Mouse (Mus musculus): ENCODE measurements around the gene Cdc42se2. TPM values are rescaled to one million over a fixed set of nuclear protein-coding genes. Genes with fewer than 3 reads are reported as not detected.
A peak's percentile ranks its signal among the peaks of the same experiment; 100 is the strongest.

Cdc42se2 gene
- polyA plus RNA-seq, 1 experiment from 2014 or later: 59.8 TPM

DNA sequence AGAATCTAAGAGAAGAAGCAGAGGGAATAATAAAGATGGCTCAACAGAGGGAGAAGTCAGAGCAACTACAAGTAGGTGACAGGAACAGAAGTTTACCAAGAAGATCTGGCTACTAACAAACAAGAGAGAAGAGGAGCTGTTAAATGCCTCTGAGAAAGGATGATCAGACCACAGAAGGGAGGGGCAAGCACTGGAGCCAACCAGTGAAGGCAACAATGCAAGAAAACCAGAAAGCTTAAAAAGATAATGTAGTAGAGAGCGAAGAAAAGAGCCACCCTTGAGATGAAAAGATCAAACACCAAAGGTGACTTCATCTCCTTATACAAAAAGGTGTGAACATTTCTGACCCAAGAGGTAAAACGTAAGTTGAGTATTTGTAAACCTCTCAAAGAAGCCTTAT is 46.1 kb downstream of the Cdc42se2 start:
- Histone ChIP-seq H3K4me1 (no peaks in the 10 kb centered on the region), H3K9ac (no peak overlapping the region), H3K9me3 (no peaks in the 10 kb centered on the region), H3K4me2 (no peak overlapping the region), H3K27ac (no peak overlapping the region), H3K27me3 (no peaks in the 10 kb centered on the region), H3K4me3 (no peak overlapping the region), H3K36me3 (peaks cover 14% of the 10 kb centered on the region)
- WGBS: 94% methylated on average over 2 of the region's 2 CpGs
- ATAC-seq (ENCODE audit: insufficient number of reproducible peaks, low FRiP score, low TSS enrichment, low read depth): no peak

GRCm38 (mm10) chr11:54739012-54739750 is 48.3 kb downstream of the Cdc42se2 start:
- ATAC-seq (ENCODE audit: insufficient number of reproducible peaks, low FRiP score, low TSS enrichment, low read depth): no peak
- no peak overlapping the region for H3K4me2 ChIP-seq
- no peaks in the 10 kb centered on the region for H3K27me3 ChIP-seq
- no peaks in the 10 kb centered on the region for H3K9me3 ChIP-seq
- no peak overlapping the region for H3K27ac ChIP-seq
- H3K4me1 ChIP-seq: no peaks in the 10 kb centered on the region
- no peak overlapping the region for H3K4me3 ChIP-seq
- H3K9ac ChIP-seq: no peak overlapping the region
- peaks cover 28% of the 10 kb centered on the region for H3K36me3 ChIP-seq
- 88% methylated on average over 4 of the region's 4 CpGs for WGBS

- Histone ChIP-seq H3K4me1 (no peaks in the 10 kb centered on the region), H3K27ac (no peak overlapping the region), H3K36me3 (peaks cover 30% of the 10 kb centered on the region), H3K27me3 (no peaks in the 10 kb centered on the region), H3K9me3 (no peaks in the 10 kb centered on the region), H3K4me3 (no peak overlapping the region), H3K4me2 (no peak overlapping the region), H3K9ac (no peak overlapping the region)
- WGBS: 84% methylated on average over 5 of the region's 5 CpGs
- no peak for ATAC-seq (ENCODE audit: insufficient number of reproducible peaks, low FRiP score, low TSS enrichment, low read depth)
These were observed 50.6 kb downstream of the Cdc42se2 start for GRCm38 (mm10) chr11:54736903-54737302.

DNA sequence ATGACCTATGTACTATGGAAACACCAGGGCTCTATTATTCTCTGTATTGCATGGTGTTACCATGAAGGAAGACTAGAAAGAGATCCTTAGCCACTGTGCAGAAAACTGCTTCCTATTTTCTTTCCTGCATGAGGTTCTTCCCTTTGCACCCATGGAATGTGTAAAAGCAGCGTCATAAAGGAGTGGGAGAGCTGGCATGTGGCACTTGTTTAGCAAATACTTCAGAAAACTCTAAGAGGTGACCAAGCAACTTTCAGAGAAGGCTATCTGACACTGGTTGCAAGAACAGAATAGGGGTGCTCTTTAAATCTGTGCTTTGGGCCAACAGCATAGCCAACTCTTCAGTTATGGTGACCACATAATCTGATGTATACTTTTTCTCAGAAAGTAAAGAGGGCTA is 52.4 kb downstream of the Cdc42se2 start:
- H3K4me3 ChIP-seq: no peak overlapping the region
- H3K4me1 ChIP-seq: no peaks in the 10 kb centered on the region
- H3K27me3 ChIP-seq: no peaks in the 10 kb centered on the region
- H3K27ac ChIP-seq: peak overlapping the region; percentile 33; the same call in 1 of the 2 replicates
- no peak overlapping the region for H3K4me2 ChIP-seq
- no peak for ATAC-seq (ENCODE audit: insufficient number of reproducible peaks, low FRiP score, low TSS enrichment, low read depth)
- peaks cover 30% of the 10 kb centered on the region for H3K36me3 ChIP-seq
- WGBS: 58% methylated on average over 1 of the region's 1 CpGs
- H3K9me3 ChIP-seq: no peaks in the 10 kb centered on the region
- H3K9ac ChIP-seq: no peak overlapping the region

DNA sequence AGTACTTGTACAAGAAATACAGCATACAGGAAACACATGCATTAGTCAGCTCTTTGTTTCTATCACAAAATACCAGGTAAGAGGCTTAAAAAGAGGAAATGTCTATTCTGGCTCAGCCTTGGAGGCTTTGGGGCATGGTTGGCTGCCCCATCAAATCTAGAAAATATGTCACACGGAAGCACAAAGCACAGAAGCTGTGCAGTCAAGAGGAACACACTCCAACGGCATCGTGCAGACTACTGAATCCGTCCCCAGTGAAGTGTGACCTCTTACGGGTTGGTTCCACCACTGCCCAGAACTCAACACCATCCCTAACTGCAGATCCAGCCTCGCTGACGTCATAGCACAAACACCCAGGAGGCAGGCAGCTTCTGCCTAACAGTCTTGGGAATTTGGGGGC is 53.9 kb downstream of the Cdc42se2 start:
- no peak overlapping the region for H3K9ac ChIP-seq
- no peak overlapping the region for H3K27ac ChIP-seq
- H3K4me1 ChIP-seq: no peaks in the 10 kb centered on the region
- H3K4me2 ChIP-seq: no peak overlapping the region
- no peaks in the 10 kb centered on the region for H3K9me3 ChIP-seq
- H3K27me3 ChIP-seq: no peaks in the 10 kb centered on the region
- no peak overlapping the region for H3K4me3 ChIP-seq
- 85% methylated on average over 7 of the region's 7 CpGs for WGBS
- ATAC-seq (ENCODE audit: insufficient number of reproducible peaks, low FRiP score, low TSS enrichment, low read depth): no peak
- H3K36me3 ChIP-seq: peaks cover 30% of the 10 kb centered on the region

- H3K9me3 ChIP-seq: no peaks in the 10 kb centered on the region
- no peak overlapping the region for H3K9ac ChIP-seq
- ATAC-seq (ENCODE audit: insufficient number of reproducible peaks, low FRiP score, low TSS enrichment, low read depth): no peak
- WGBS: 69% methylated on average over 7 of the region's 7 CpGs
- H3K36me3 ChIP-seq: peaks cover 27% of the 10 kb centered on the region
- H3K4me3 ChIP-seq: no peak overlapping the region
- H3K27ac ChIP-seq: no peak overlapping the region
- H3K4me2 ChIP-seq: no peak overlapping the region
- H3K27me3 ChIP-seq: no peaks in the 10 kb centered on the region
- no peaks in the 10 kb centered on the region for H3K4me1 ChIP-seq
These were observed 56.1 kb downstream of the Cdc42se2 start for GRCm38 (mm10) chr11:54731367-54731766.

DNA sequence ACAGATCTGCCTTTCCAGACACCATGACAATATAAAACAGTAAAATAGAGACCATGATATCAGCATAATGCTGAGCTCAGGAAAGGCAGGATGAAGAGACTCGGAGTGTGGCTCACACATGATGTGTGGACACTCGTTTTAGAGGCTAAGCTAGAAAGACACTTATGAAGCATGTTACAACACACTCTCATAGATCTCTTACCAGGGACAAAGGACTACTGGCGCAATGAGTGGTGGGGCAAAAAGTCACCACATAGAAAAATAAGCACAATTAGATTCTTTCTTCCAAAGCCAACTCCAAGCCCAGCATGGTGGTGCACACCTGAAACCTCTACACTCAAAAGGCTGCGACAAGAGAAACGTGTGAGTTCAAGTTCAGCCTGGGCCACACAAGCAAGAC is 56.5 kb downstream of the Cdc42se2 start:
- Histone ChIP-seq H3K9me3 (no peaks in the 10 kb centered on the region), H3K9ac (no peak overlapping the region), H3K4me3 (no peak overlapping the region), H3K4me1 (no peaks in the 10 kb centered on the region), H3K4me2 (no peak overlapping the region), H3K27ac (no peak overlapping the region), H3K27me3 (no peaks in the 10 kb centered on the region), H3K36me3 (peaks cover 27% of the 10 kb centered on the region)
- ATAC-seq (ENCODE audit: insufficient number of reproducible peaks, low FRiP score, low TSS enrichment, low read depth): no peak
- WGBS: 87% methylated on average over 5 of the region's 5 CpGs

DNA sequence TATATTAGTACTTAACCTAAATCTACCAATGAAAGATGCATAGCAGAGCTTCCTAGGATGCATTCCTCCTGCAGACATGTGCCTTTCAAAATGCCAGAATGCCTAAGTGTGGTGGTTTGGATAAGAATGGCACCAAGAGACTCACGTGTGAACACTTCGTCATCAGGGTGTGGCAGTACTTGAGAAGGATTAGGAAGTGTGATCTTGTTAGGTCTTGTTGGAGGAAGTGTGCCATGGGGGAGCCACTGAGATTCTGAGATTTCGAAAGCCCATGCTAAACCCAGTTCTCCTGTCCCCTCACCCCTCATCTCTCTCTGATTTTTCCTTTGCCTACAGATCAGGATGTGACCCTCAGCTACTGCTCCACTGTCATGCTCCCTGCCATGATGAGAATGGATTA is 58.2 kb downstream of the Cdc42se2 start:
- Histone ChIP-seq H3K9ac (no peak overlapping the region), H3K27ac (no peak overlapping the region), H3K9me3 (no peaks in the 10 kb centered on the region), H3K4me2 (no peak overlapping the region), H3K4me3 (no peak overlapping the region), H3K27me3 (no peaks in the 10 kb centered on the region), H3K36me3 (peaks cover 20% of the 10 kb centered on the region; the same call in 1 of the 2 replicates), H3K4me1 (peaks cover 4% of the 10 kb centered on the region)
- ATAC-seq (ENCODE audit: insufficient number of reproducible peaks, low FRiP score, low TSS enrichment, low read depth): no peak
- 81% methylated on average over 3 of the region's 3 CpGs for WGBS

DNA sequence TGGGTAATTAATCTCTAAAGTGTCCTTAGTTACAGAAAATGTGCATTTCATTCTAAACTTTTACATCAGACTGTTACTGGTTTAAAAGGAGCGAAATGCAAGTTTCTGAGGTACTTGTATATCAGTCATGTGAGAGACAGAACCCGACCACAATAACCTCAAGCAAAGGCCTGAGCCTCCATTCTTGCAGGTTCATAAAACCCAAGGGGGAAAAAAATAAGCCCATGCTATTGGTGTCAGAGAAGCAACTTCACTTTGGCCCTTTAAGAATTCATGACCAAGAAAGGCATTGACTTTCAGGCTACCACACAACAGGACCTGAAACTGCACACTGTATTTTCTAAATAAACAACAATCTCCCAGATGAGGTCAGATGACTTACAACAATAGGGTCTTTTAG is 59.1 kb downstream of the Cdc42se2 start:
- 82% methylated on average over 2 of the region's 2 CpGs for WGBS
- no peak overlapping the region for H3K27ac ChIP-seq

DNA sequence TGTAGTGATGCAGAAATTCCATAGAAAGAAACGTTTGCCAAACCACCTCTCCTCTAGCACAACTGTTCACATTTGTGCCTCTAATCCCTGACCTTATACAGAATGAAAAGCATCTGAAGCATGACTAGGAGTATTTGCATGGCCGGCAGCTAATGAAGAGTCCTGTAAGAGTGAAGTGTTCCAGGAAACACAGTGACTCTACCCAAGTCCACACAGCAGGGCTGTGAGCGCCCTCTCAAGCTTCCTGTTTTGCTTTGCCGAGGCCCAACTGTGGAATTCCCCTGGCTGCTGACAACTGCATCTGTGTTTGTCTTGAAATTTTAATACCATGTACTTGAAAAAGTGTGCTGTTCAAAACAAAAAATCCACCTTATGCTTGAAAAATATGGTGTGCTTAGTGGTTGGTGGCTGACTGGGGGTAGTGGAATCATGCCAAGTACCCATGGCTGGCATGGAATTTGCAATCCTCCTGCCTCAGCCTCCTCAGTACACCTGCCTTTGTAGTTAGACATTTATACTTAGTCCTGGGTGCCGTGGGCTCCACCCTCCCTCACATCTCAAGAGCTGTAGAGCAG is 60.1 kb downstream of the Cdc42se2 start:
- Histone ChIP-seq H3K4me3 (no peak overlapping the region), H3K36me3 (peaks cover 27% of the 10 kb centered on the region), H3K27me3 (no peaks in the 10 kb centered on the region), H3K4me2 (no peak overlapping the region), H3K4me1 (peaks cover 4% of the 10 kb centered on the region), H3K9ac (no peak overlapping the region), H3K27ac (no peak overlapping the region), H3K9me3 (no peaks in the 10 kb centered on the region)
- 72% methylated on average over 5 of the region's 5 CpGs for WGBS
- no peak for ATAC-seq (ENCODE audit: insufficient number of reproducible peaks, low FRiP score, low TSS enrichment, low read depth)

More for the DNA sequence above, 59.1 kb downstream of the Cdc42se2 start:
- no peak for ATAC-seq (ENCODE audit: insufficient number of reproducible peaks, low FRiP score, low TSS enrichment, low read depth)
- no peak overlapping the region for H3K9ac ChIP-seq
- peaks cover 19% of the 10 kb centered on the region; the same call in 1 of the 2 replicates for H3K36me3 ChIP-seq
- no peaks in the 10 kb centered on the region for H3K27me3 ChIP-seq
- H3K4me2 ChIP-seq: no peak overlapping the region
- peaks cover 4% of the 10 kb centered on the region for H3K4me1 ChIP-seq
- H3K4me3 ChIP-seq: no peak overlapping the region
- no peaks in the 10 kb centered on the region for H3K9me3 ChIP-seq

- Histone ChIP-seq H3K9ac (no peak overlapping the region), H3K9me3 (no peaks in the 10 kb centered on the region), H3K4me1 (peaks cover 4% of the 10 kb centered on the region), H3K27ac (no peak overlapping the region), H3K36me3 (peaks cover 34% of the 10 kb centered on the region), H3K4me3 (no peak overlapping the region), H3K4me2 (no peak overlapping the region), H3K27me3 (no peaks in the 10 kb centered on the region)
- ATAC-seq (ENCODE audit: insufficient number of reproducible peaks, low FRiP score, low TSS enrichment, low read depth): no peak
- WGBS: 79% methylated on average over 3 of the region's 3 CpGs
These were observed 60.9 kb downstream of the Cdc42se2 start for GRCm38 (mm10) chr11:54726571-54727062.

- Histone ChIP-seq H3K27me3 (no peaks in the 10 kb centered on the region), H3K27ac (no peak overlapping the region), H3K36me3 (peaks cover 49% of the 10 kb centered on the region), H3K9me3 (no peaks in the 10 kb centered on the region), H3K4me1 (peaks cover 4% of the 10 kb centered on the region), H3K4me3 (no peak overlapping the region), H3K9ac (no peak overlapping the region), H3K4me2 (no peak overlapping the region)
- 77% methylated on average over 4 of the region's 4 CpGs for WGBS
- 0 out of 2 replicates have a peak, but pooled peaks have one; percentile 30 for ATAC-seq (ENCODE audit: insufficient number of reproducible peaks, low FRiP score, low TSS enrichment, low read depth)
These were observed 63.0 kb downstream of the Cdc42se2 start for GRCm38 (mm10) chr11:54724353-54725034.
